Mouse (Mus musculus): Measurements from ENCODE around the gene Lrrfip1. TPM values are rescaled to one million over a fixed set of nuclear protein-coding genes. Genes with fewer than 3 reads are reported as not detected.

Gene Lrrfip1
- polyA plus RNA-seq, 1 experiment from 2014 or later, result 28.3 TPM

GRCm38 (mm10) chr1:91043191-91043590, 44.7 kb downstream of the Lrrfip1 start:
- peaks cover 14% of the 10 kb centered on the region; the same call in 1 of the 2 replicates for H3K4me1 ChIP-seq (replicated peaks)
- H3K36me3 ChIP-seq, result no peaks in the 10 kb centered on the region
- 64% methylated on average over 5 of the region's 5 CpGs for WGBS
- no peaks in the 10 kb centered on the region for H3K9me3 ChIP-seq
- no peak overlapping the region for H3K9ac ChIP-seq (replicated peaks)
- no peak overlapping the region for H3K27ac ChIP-seq
- ATAC-seq (ENCODE audit: insufficient number of reproducible peaks, insufficient read depth, low FRiP score, low TSS enrichment, low read depth), result no peak
- no peaks in the 10 kb centered on the region for H3K27me3 ChIP-seq
- no peak overlapping the region for H3K4me2 ChIP-seq
- H3K4me3 ChIP-seq (replicated peaks), result no peak overlapping the region

GRCm38 (mm10) chr1:91044176-91044575, 45.6 kb downstream of the Lrrfip1 start:
- WGBS, result 77% methylated on average over 10 of the region's 10 CpGs
- Histone ChIP-seq H3K27ac (no peak overlapping the region), H3K4me1 (replicated peaks) (peaks cover 5% of the 10 kb centered on the region; the same call in 1 of the 2 replicates)

GRCm38 (mm10) chr1:91044648-91045047, 46.1 kb downstream of the Lrrfip1 start:
- WGBS, result 68% methylated on average over 3 of the region's 3 CpGs
- H3K4me2 ChIP-seq, result no peak overlapping the region

More at GRCm38 (mm10) chr1:91044176-91044575, 45.6 kb downstream of the Lrrfip1 start:
- no peak for ATAC-seq (ENCODE audit: insufficient number of reproducible peaks, insufficient read depth, low FRiP score, low TSS enrichment, low read depth)
- no peak overlapping the region for H3K4me2 ChIP-seq
- no peaks in the 10 kb centered on the region for H3K36me3 ChIP-seq
- no peaks in the 10 kb centered on the region for H3K27me3 ChIP-seq
- H3K9ac ChIP-seq (replicated peaks), result no peak overlapping the region
- no peak overlapping the region for H3K4me3 ChIP-seq (replicated peaks)
- no peaks in the 10 kb centered on the region for H3K9me3 ChIP-seq

GRCm38 (mm10) chr1:91046237-91046636, 47.7 kb downstream of the Lrrfip1 start:
- Histone ChIP-seq H3K27ac (no peak overlapping the region), H3K9ac (replicated peaks) (no peak overlapping the region), H3K36me3 (no peaks in the 10 kb centered on the region), H3K27me3 (peaks cover under 1% of the 10 kb centered on the region; the same call in 1 of the 2 replicates), H3K9me3 (no peaks in the 10 kb centered on the region), H3K4me2 (no peak overlapping the region), H3K4me1 (replicated peaks) (peaks cover under 1% of the 10 kb centered on the region; the same call in 1 of the 2 replicates), H3K4me3 (replicated peaks) (no peak overlapping the region)
- WGBS, result 37% methylated on average over 5 of the region's 5 CpGs
- ATAC-seq (ENCODE audit: insufficient number of reproducible peaks, insufficient read depth, low FRiP score, low TSS enrichment, low read depth), result no peak

More at GRCm38 (mm10) chr1:91044648-91045047, 46.1 kb downstream of the Lrrfip1 start:
- ATAC-seq (ENCODE audit: insufficient number of reproducible peaks, insufficient read depth, low FRiP score, low TSS enrichment, low read depth), result no peak
- Histone ChIP-seq H3K36me3 (no peaks in the 10 kb centered on the region), H3K4me3 (replicated peaks) (no peak overlapping the region), H3K4me1 (replicated peaks) (peaks cover 4% of the 10 kb centered on the region; the same call in 1 of the 2 replicates), H3K27ac (no peak overlapping the region), H3K27me3 (no peaks in the 10 kb centered on the region), H3K9ac (replicated peaks) (no peak overlapping the region), H3K9me3 (no peaks in the 10 kb centered on the region)

DNA sequence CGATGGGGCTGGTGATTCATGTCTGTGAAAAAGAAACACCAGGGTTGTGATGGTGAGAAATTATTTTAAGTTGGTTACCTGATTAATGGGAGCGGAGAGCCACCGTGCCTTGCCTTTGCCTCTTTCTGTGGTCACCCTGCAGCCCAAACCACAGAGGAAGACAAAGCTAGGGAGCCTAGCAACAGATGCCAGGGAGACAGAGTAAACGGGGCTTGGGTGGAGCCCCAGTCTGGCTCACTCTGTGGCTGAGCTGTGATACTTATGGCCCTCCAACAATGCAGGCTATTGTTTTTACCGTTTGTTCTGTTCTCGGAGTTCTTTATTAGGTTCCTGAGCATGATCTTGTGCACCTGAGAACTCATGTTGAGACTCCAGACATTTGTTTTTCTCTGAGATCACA, 50.8 kb downstream of the Lrrfip1 start:
- H3K4me3 ChIP-seq (replicated peaks), result no peak overlapping the region
- no peaks in the 10 kb centered on the region for H3K36me3 ChIP-seq
- H3K4me1 ChIP-seq (replicated peaks), result peaks cover 27% of the 10 kb centered on the region
- H3K9me3 ChIP-seq, result no peaks in the 10 kb centered on the region
- peaks cover 13% of the 10 kb centered on the region for H3K27me3 ChIP-seq
- no peak overlapping the region for H3K4me2 ChIP-seq
- no peak overlapping the region for H3K9ac ChIP-seq (replicated peaks)
- WGBS, result 71% methylated on average over 6 of the region's 6 CpGs
- no peak overlapping the region for H3K27ac ChIP-seq
- no peak for ATAC-seq (ENCODE audit: insufficient number of reproducible peaks, insufficient read depth, low FRiP score, low TSS enrichment, low read depth)

DNA sequence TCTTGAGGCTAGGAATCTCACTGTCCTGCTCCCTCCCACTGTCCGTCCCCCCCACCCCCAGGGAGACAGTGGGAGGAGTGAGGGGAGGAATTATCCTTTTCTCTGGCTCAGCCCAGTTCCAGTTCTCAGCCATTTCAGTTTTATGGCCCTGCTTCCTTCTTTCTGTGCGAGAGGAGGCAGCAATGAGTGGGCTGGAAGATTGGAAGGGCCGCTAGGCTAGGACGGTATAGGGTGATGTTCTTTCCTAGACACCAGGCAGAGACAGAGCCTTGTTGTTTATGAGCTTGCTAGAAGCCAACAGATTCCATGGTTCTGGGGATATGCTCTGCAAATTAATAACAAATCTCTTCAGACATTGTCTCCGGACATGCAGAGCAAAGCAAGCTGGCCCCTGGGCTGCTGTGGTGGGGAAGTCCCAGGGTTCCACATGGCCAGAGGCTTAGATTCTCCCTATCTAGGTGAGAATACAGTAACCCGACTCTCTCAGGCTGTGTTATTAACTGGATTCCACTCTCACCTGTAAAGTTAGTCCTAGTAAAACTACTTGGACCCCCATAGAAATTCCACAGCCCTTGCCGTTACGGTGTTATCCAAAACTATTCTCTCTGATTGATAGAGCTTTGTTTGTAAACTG, 53.0 kb downstream of the Lrrfip1 start:
- no peak overlapping the region for H3K4me3 ChIP-seq (replicated peaks)
- no peak for ATAC-seq (ENCODE audit: insufficient number of reproducible peaks, insufficient read depth, low FRiP score, low TSS enrichment, low read depth)
- no peaks in the 10 kb centered on the region for H3K9me3 ChIP-seq
- no peaks in the 10 kb centered on the region for H3K36me3 ChIP-seq
- H3K9ac ChIP-seq (replicated peaks), result no peak overlapping the region
- no peak overlapping the region for H3K4me2 ChIP-seq
- peaks cover 13% of the 10 kb centered on the region for H3K27me3 ChIP-seq
- WGBS, result 47% methylated on average over 8 of the region's 8 CpGs
- peaks cover 47% of the 10 kb centered on the region for H3K4me1 ChIP-seq (replicated peaks)
- H3K27ac ChIP-seq, result no peak overlapping the region

GRCm38 (mm10) chr1:91052747-91053181, 54.2 kb downstream of the Lrrfip1 start:
- under 1% methylated on average over 28 of the region's 28 CpGs for WGBS
- H3K27ac ChIP-seq, result no peak overlapping the region
- H3K4me1 ChIP-seq (replicated peaks), result peaks cover 52% of the 10 kb centered on the region

GRCm38 (mm10) chr1:91053218-91054073, 54.9 kb downstream of the Lrrfip1 start:
- Histone ChIP-seq H3K9ac (replicated peaks) (peak overlapping the region; percentile 46), H3K27ac (peak overlapping the region; percentile 46; the same call in 1 of the 2 replicates), H3K27me3 (peaks cover 13% of the 10 kb centered on the region), H3K4me3 (replicated peaks) (peak overlapping the region; percentile 55), H3K9me3 (no peaks in the 10 kb centered on the region), H3K36me3 (no peaks in the 10 kb centered on the region), H3K4me1 (replicated peaks) (peaks cover 59% of the 10 kb centered on the region), H3K4me2 (peak overlapping the region; percentile 99)
- ATAC-seq (ENCODE audit: insufficient number of reproducible peaks, insufficient read depth, low FRiP score, low TSS enrichment, low read depth), result peak; percentile 61
- WGBS, result 2% methylated on average over 34 of the region's 41 CpGs

More at GRCm38 (mm10) chr1:91052747-91053181, 54.2 kb downstream of the Lrrfip1 start:
- Histone ChIP-seq H3K4me2 (peak overlapping the region; percentile 99), H3K9me3 (no peaks in the 10 kb centered on the region), H3K9ac (replicated peaks) (peak overlapping the region; percentile 60), H3K4me3 (replicated peaks) (peak overlapping the region; percentile 55), H3K27me3 (peaks cover 13% of the 10 kb centered on the region), H3K36me3 (no peaks in the 10 kb centered on the region)
- ATAC-seq (ENCODE audit: insufficient number of reproducible peaks, insufficient read depth, low FRiP score, low TSS enrichment, low read depth), result peak; percentile 87

GRCm38 (mm10) chr1:91054074-91054471, 55.5 kb downstream of the Lrrfip1 start:
- Histone ChIP-seq H3K9me3 (no peaks in the 10 kb centered on the region), H3K4me3 (replicated peaks) (peak overlapping the region; percentile 55), H3K4me2 (peak overlapping the region; percentile 99), H3K36me3 (no peaks in the 10 kb centered on the region), H3K4me1 (replicated peaks) (peaks cover 59% of the 10 kb centered on the region), H3K27me3 (peaks cover 13% of the 10 kb centered on the region), H3K27ac (no peak overlapping the region), H3K9ac (replicated peaks) (0 out of 2 replicates have a peak overlapping the region, but pooled peaks have one; percentile 46)
- WGBS, result 29% methylated on average over 10 of the region's 10 CpGs
- ATAC-seq (ENCODE audit: insufficient number of reproducible peaks, insufficient read depth, low FRiP score, low TSS enrichment, low read depth), result no peak

GRCm38 (mm10) chr1:91054815-91055214, 56.3 kb downstream of the Lrrfip1 start:
- WGBS, result 76% methylated on average over 3 of the region's 3 CpGs
- no peaks in the 10 kb centered on the region for H3K9me3 ChIP-seq
- peaks cover 13% of the 10 kb centered on the region for H3K27me3 ChIP-seq
- no peaks in the 10 kb centered on the region for H3K36me3 ChIP-seq
- no peak overlapping the region for H3K9ac ChIP-seq (replicated peaks)
- ATAC-seq (ENCODE audit: insufficient number of reproducible peaks, insufficient read depth, low FRiP score, low TSS enrichment, low read depth), result no peak
- peak overlapping the region; percentile 99 for H3K4me2 ChIP-seq
- 0 out of 2 replicates have a peak overlapping the region, but pooled peaks have one; percentile 3 for H3K4me3 ChIP-seq (replicated peaks)
- no peak overlapping the region for H3K27ac ChIP-seq
- H3K4me1 ChIP-seq (replicated peaks), result peaks cover 59% of the 10 kb centered on the region

GRCm38 (mm10) chr1:91055744-91056143, 57.2 kb downstream of the Lrrfip1 start:
- 65% methylated on average over 9 of the region's 9 CpGs for WGBS
- no peaks in the 10 kb centered on the region for H3K36me3 ChIP-seq
- H3K4me3 ChIP-seq (replicated peaks), result no peak overlapping the region
- peaks cover 62% of the 10 kb centered on the region for H3K4me1 ChIP-seq (replicated peaks)
- no peak for ATAC-seq (ENCODE audit: insufficient number of reproducible peaks, insufficient read depth, low FRiP score, low TSS enrichment, low read depth)
- no peak overlapping the region for H3K4me2 ChIP-seq
- no peaks in the 10 kb centered on the region for H3K9me3 ChIP-seq
- H3K9ac ChIP-seq (replicated peaks), result no peak overlapping the region
- no peak overlapping the region for H3K27ac ChIP-seq
- peaks cover 13% of the 10 kb centered on the region for H3K27me3 ChIP-seq

Data from limb, embryonic 12.5 days (tissue).